Mouse (Mus musculus) retina, adult 2 months (tissue): Measurements from ENCODE around the gene Atrip.

Experiments
- DNase-seq: peaks from one replicate; pipeline ENCODE4 v3.0.0-alpha.2; 2012; ENCODE audit warnings: low read depth, low spot score

Gene Atrip

GRCm38 (mm10) chr9:109098366-109098765 is 24.4 kb upstream of the Atrip start:
- no peak for DNase-seq

GRCm38 (mm10) chr9:109097831-109098230 is 23.9 kb upstream of the Atrip start:
- no peak for DNase-seq

GRCm38 (mm10) chr9:109097291-109097690 is 23.4 kb upstream of the Atrip start:
- DNase-seq = no peak

GRCm38 (mm10) chr9:109096856-109097255 is 22.9 kb upstream of the Atrip start:
- no peak for DNase-seq

GRCm38 (mm10) chr9:109096251-109096661 is 22.3 kb upstream of the Atrip start:
- DNase-seq = no peak

GRCm38 (mm10) chr9:109095137-109095982 is 21.4 kb upstream of the Atrip start, which contains the start of gene Plxnb1:
Gene Plxnb1, plus strand, starts transcription at chr9:109095389.
- DNase-seq = no peak

GRCm38 (mm10) chr9:109094553-109095136 is 20.7 kb upstream of the Atrip start:
- DNase-seq = no peak

- no peak for DNase-seq
These were observed 20.0 kb upstream of the Atrip start for GRCm38 (mm10) chr9:109093786-109094552.

GRCm38 (mm10) chr9:109092799-109093198 is 18.9 kb upstream of the Atrip start:
- no peak for DNase-seq

GRCm38 (mm10) chr9:109091802-109092201 is 17.9 kb upstream of the Atrip start:
- no peak for DNase-seq

GRCm38 (mm10) chr9:109090446-109090845 is 16.5 kb upstream of the Atrip start:
- DNase-seq = no peak

GRCm38 (mm10) chr9:109087987-109088386 is 14.1 kb upstream of the Atrip start:
- no peak for DNase-seq

GRCm38 (mm10) chr9:109084922-109085321 is 11.0 kb upstream of the Atrip start:
- no peak for DNase-seq

GRCm38 (mm10) chr9:109082124-109082800 is 8.3 kb upstream of the Atrip start, which contains the start of the genes Ccdc51 and Tma7:
Gene Ccdc51, plus strand, starts transcription at chr9:109082493.
Gene Tma7, minus strand, starts transcription at chr9:109082587.
- peak; percentile 94 for DNase-seq

GRCm38 (mm10) chr9:109081749-109082123 is 7.8 kb upstream of the Atrip start:
- no peak for DNase-seq

GRCm38 (mm10) chr9:109080516-109080915 is 6.6 kb upstream of the Atrip start:
- DNase-seq = peak; percentile 83

GRCm38 (mm10) chr9:109068095-109068735 is 5.7 kb downstream of the Atrip start:
- DNase-seq = no peak

GRCm38 (mm10) chr9:109060898-109061295 is 13.0 kb downstream of the Atrip start:
- DNase-seq = no peak

- DNase-seq = no peak
These were observed 13.6 kb downstream of the Atrip start for GRCm38 (mm10) chr9:109060184-109060897.

GRCm38 (mm10) chr9:109059136-109059903 is 14.6 kb downstream of the Atrip start, which contains the start of gene Trex1:
Gene Trex1, minus strand, starts transcription at chr9:109059734.
- no peak for DNase-seq
